Mouse (Mus musculus): Measurements from ENCODE around the gene Shisa6.

DNA sequence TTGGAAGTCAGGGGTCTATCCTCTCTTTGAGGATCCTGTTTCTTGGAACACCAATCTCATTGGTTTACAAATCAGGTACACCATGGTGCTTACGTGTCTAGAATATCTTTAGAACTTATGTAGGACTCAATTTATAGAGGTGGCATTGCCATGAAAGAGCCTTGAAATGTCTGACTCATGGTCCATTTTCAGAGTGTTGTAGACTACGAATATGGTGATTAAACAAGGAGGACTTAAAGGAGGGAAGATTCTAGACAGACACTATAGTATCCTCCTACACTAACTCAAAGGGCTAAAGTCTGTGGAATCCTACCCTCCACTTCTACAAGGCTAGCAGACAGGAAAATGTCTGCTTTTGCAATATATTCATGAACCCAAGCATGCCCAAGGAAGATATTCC is 265.6 kb downstream of the Shisa6 start:
- TF ChIP-seq CTCF (IDR thresholded peaks at IDR 0.05; ENCODE audit: borderline replicate concordance, extremely low read depth, insufficient read depth, insufficient read length) (no peak), POLR2A (IDR thresholded peaks at IDR 0.05; ENCODE audit: borderline replicate concordance, extremely low read depth, insufficient read depth, insufficient read length, poor library complexity, severe bottlenecking) (no peak)

Measured in brain, embryonic 14.5 days (tissue).